Mouse (Mus musculus) MEL (cell line): ENCODE results near the gene Smurf1.

Experiments used
- CTCF ChIP-seq, 3 experiments: IDR thresholded peaks in 2 of 3; conservative IDR thresholded peaks in 1 of 3; 2 replicates each; pipeline ENCODE4 v1.5.1; 2011 to 2012; ENCODE audit warnings: low read length in 3 of 3, low read depth in 2 of 3, mild to moderate bottlenecking in 2 of 3, improper control_type of control experiment in 1 of 3, inconsistent platforms in 1 of 3, mixed read lengths in 1 of 3, moderate library complexity in 1 of 3; ENCODE audit not compliant: control insufficient read depth in 1 of 3, insufficient read depth in 1 of 3, poor library complexity in 1 of 3, severe bottlenecking in 1 of 3
- E2F4 ChIP-seq: IDR thresholded peaks from 2 replicates; pipeline ENCODE4 v1.6.1; 2011; ENCODE audit warnings: low read depth, low read length, improper control_type of control experiment, borderline replicate concordance
- GATA1 ChIP-seq: IDR thresholded peaks from 2 replicates; pipeline ENCODE4 v1.6.1; 2011; ENCODE audit warnings: low read depth, low read length, improper control_type of control experiment
- POLR2A ChIP-seq, 2 experiments: IDR thresholded peaks; 2 replicates each; pipeline ENCODE4 v1.6.1; 2011 to 2012; ENCODE audit warnings: low read length in 2 of 2, mild to moderate bottlenecking in 2 of 2, control low read depth in 1 of 2, improper control_type of control experiment in 1 of 2, low read depth in 1 of 2, moderate library complexity in 1 of 2; ENCODE audit not compliant: control insufficient read depth in 1 of 2, insufficient read depth in 1 of 2, poor library complexity in 1 of 2
- TBP ChIP-seq: IDR thresholded peaks from 2 replicates; pipeline ENCODE4 v1.8.0; 2011; ENCODE audit warnings: low read depth, low read length, improper control_type of control experiment
- TCF12 ChIP-seq: IDR thresholded peaks from 2 replicates; pipeline ENCODE4 v1.6.1; 2014; ENCODE audit warnings: low read depth, mild to moderate bottlenecking, inconsistent platforms, low read length, improper control_type of control experiment, moderate library complexity
- USF2 ChIP-seq, 2 experiments: IDR thresholded peaks; 2 replicates each; pipeline ENCODE4 v1.6.1; 2011 to 2012; ENCODE audit warnings: improper control_type of control experiment in 2 of 2, low read length in 2 of 2, borderline replicate concordance in 1 of 2, inconsistent platforms in 1 of 2, low read depth in 1 of 2, mild to moderate bottlenecking in 1 of 2; ENCODE audit not compliant: insufficient read depth in 1 of 2
- ZC3H11A ChIP-seq: IDR thresholded peaks from 2 replicates; pipeline ENCODE4 v1.6.1; 2012; ENCODE audit warnings: low read depth, mild to moderate bottlenecking, inconsistent platforms, low read length, improper control_type of control experiment

DNA sequence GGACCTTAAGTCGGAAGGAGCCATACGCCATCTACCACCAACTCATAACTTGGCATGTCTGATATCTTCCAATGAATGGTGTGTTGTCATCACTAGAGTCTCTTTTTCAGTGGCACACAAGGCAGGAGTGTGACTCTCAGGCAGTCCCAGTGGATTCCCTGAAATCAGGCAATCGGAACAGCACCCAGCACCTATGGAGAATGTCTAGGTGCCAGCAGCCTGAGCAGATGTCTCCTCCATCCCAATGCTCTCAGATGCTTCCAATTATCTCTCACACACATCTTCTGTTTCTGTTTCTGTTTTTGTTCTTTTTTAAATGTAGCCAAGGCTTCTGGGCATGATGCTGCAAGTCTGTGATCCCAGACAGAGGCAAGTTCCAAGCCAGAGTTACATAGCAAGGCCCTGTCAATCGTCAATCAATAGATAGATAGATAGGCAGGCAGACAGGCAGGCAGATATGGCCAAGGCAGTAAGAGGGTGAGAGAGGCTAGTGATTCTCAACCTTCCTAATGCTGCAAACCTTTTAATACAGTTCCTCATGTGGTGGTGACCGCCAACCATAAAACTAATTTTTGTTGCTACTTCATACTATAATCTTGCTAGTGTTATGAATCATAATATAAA, 15.1 kb downstream of the Smurf1 start:
- TF ChIP-seq POLR2A (IDR thresholded peaks at IDR 0.05; ENCODE audit: control insufficient read depth in 1 of 2, insufficient read depth in 1 of 2, low read depth in 1 of 2, low read length in 2 of 2, poor library complexity in 1 of 2) (no peak), USF2 (IDR thresholded peaks at IDR 0.05; ENCODE audit: borderline replicate concordance in 1 of 2, insufficient read depth in 1 of 2, low read depth in 1 of 2, low read length in 2 of 2) (no peak), GATA1 (no peak), CTCF (IDR thresholded peaks at IDR 0.05 in 2 of 3, conservative IDR thresholded peaks at IDR 0.05 in 1 of 3; ENCODE audit: control insufficient read depth in 1 of 3, insufficient read depth in 1 of 3, low read depth in 2 of 3, low read length in 3 of 3, poor library complexity in 1 of 3, severe bottlenecking in 1 of 3) (no peak), TCF12 (no peak), ZC3H11A (no peak), TBP (no peak), E2F4 (no peak)
